Mouse (Mus musculus) midbrain, embryonic 12.5 days (tissue): Measurements from ENCODE around the gene Rpl6. TPM values are rescaled to one million over a fixed set of nuclear protein-coding genes. Genes with fewer than 3 reads are reported as not detected.

Experiments used
- ATAC-seq: fragments of 200-750 bp; cut with Nextera tagmentation; 2 replicates; pipeline ENCODE4 v1.8.0; 2017; ENCODE audit warnings: low read depth, moderate TSS enrichment, moderate library complexity; ENCODE audit not compliant: low FRiP score
- H3K27ac ChIP-seq: fragments of 300-500 bp; sonication (generic); replicated peaks from 2 replicates; pipeline ENCODE4 v1.5.1; 2016; ENCODE audit warnings: mild to moderate bottlenecking
- H3K27me3 ChIP-seq: fragments of 300-500 bp; sonication (generic); 2 replicates; pipeline ENCODE4 v1.6.1; 2016; ENCODE audit warnings: mild to moderate bottlenecking
- H3K36me3 ChIP-seq: fragments of 300-500 bp; sonication (generic); 2 replicates; pipeline ENCODE4 v1.6.1; 2016
- H3K4me1 ChIP-seq: fragments of 300-500 bp; sonication (generic); 2 replicates; pipeline ENCODE4 v1.6.1; 2016
- H3K4me2 ChIP-seq: fragments of 300-500 bp; sonication (generic); replicated peaks from 2 replicates; pipeline ENCODE4 v1.6.1; 2016; ENCODE audit warnings: mild to moderate bottlenecking, moderate library complexity
- H3K4me3 ChIP-seq: fragments of 300-500 bp; sonication (generic); 2 replicates; pipeline ENCODE4 v1.5.1; 2016; ENCODE audit warnings: mild to moderate bottlenecking
- H3K9ac ChIP-seq: fragments of 300-500 bp; sonication (generic); replicated peaks from 2 replicates; pipeline ENCODE4 v1.6.1; 2016; ENCODE audit warnings: mild to moderate bottlenecking, moderate library complexity
- H3K9me3 ChIP-seq: fragments of 300-500 bp; sonication (generic); 2 replicates; pipeline ENCODE4 v1.6.1; 2016; ENCODE audit warnings: mild to moderate bottlenecking
- WGBS: fragments of 180-500 bp; shearing (Covaris S2); methylation state at CpG from one replicate; pipeline ENCODE4 v1.1.7; 2016; 5-methylcytosine and 5-hydroxymethylcytosine counted together
- polyA plus RNA-seq: library from polyadenylated mRNA; unstranded; fragments of >200 nt; fragmentation: Nextera tagmentation; extraction: Ambion mirVana; gene quantifications from 2 replicates; pipeline ENCODE4 v1.2.1, GENCODE M21; 2016

Gene Rpl6
- polyA plus RNA-seq, 1 experiment from 2014 or later = 502 TPM

DNA sequence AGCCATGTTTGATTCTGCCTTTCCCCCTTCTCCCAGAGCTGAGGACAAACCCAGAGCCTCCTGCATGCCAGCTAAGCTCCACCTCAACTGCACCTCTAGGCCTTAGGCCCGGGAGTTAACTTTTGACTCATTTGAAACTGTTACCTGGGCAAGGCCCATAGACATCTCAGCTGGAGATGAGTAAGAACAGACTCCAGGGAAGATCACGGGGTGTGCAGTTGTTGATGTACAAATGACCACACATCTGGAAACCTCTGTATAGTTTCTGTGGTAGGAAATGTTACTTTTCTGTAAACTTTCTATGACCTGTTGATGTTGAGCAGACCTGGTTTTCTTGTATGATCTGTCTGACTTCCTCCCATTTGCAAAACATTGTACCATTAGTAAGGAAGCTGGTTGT, 24.9 kb downstream of the Rpl6 start:
- Histone ChIP-seq H3K4me3 (no peak overlapping the region), H3K4me1 (no peaks in the 10 kb centered on the region), H3K27me3 (no peaks in the 10 kb centered on the region), H3K4me2 (no peak overlapping the region), H3K9ac (no peak overlapping the region), H3K36me3 (0 out of 2 replicates have a peak, but pooled peaks cover 3% of the 10 kb centered on the region), H3K27ac (no peak overlapping the region), H3K9me3 (no peaks in the 10 kb centered on the region)
- ATAC-seq = no peak
- WGBS = 97% methylated on average over 2 of the region's 2 CpGs

DNA sequence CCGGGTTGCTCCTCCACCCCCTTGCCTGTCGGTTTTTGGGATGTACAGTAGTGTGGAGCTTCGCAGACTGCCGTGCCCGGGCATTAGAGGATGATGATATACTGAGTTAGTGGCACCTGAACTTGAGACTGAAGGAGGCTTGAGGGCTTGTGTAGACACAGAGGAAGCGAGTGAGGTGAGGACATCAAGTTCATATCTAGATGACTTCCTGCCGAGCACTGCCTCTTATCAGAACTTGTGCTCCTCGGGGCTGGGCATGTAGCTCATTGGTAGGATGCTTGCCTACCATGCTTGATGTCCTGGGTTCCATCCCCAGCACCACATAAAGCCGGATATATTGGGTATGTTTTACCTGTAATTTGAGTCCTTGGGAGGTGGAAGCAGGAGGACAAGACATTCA, 26.5 kb downstream of the Rpl6 start:
- WGBS = 93% methylated on average over 9 of the region's 9 CpGs

DNA sequence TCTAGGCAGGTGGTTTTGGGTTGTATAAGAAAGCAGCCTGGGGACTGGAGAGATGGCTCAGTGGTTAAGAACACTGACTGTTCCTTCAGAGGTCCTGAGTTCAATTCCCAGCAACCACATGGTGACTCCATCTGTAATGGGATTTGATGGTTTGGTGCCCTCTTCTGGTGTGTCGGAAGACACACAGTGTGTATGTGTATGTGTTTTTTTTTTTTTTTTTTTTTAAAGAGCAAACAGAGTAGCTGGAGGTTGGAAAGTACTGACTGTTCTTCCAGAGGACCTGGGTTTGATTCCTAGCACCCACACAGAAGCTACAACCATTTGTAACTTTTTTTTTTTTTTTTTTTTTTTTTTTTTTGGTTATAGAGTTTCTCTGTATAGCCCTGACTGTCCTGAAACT, 28.5 kb downstream of the Rpl6 start:
- Histone ChIP-seq H3K9ac (no peak overlapping the region), H3K4me2 (no peak overlapping the region), H3K27me3 (no peaks in the 10 kb centered on the region), H3K4me3 (no peak overlapping the region), H3K9me3 (no peaks in the 10 kb centered on the region), H3K4me1 (no peaks in the 10 kb centered on the region), H3K36me3 (0 out of 2 replicates have a peak, but pooled peaks cover 3% of the 10 kb centered on the region), H3K27ac (no peak overlapping the region)
- ATAC-seq = no peak
- WGBS = 100% methylated on average over 1 of the region's 1 CpGs

More for the DNA sequence above, 26.5 kb downstream of the Rpl6 start:
- ATAC-seq = no peak
- no peaks in the 10 kb centered on the region for H3K4me1 ChIP-seq
- no peak overlapping the region for H3K9ac ChIP-seq
- no peak overlapping the region for H3K4me2 ChIP-seq
- H3K4me3 ChIP-seq = no peak overlapping the region
- H3K27me3 ChIP-seq = no peaks in the 10 kb centered on the region
- H3K9me3 ChIP-seq = no peaks in the 10 kb centered on the region
- no peak overlapping the region for H3K27ac ChIP-seq
- H3K36me3 ChIP-seq = 0 out of 2 replicates have a peak, but pooled peaks cover 3% of the 10 kb centered on the region

DNA sequence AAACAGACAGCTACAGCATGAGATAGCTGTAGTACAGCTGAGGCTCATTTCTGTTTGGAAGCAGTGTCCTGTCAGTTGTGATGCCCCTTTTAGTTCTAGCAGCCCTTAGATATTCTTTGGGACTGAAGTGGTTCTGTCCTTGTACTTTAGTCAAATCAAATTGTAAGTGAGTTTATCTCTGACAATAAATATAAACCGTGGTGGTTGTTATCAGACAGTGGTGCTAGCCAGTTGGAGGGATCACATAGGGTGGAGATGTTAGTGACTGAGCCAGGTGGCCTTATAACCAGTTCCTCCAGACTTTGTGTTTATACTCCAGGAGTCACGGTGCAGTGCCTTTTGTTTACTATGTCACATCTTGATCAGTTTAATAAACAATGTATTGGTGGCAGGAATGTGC, 29.4 kb downstream of the Rpl6 start:
- H3K9me3 ChIP-seq = no peaks in the 10 kb centered on the region
- ATAC-seq = no peak
- H3K27ac ChIP-seq = no peak overlapping the region
- WGBS = 96% methylated on average over 2 of the region's 2 CpGs
- H3K9ac ChIP-seq = no peak overlapping the region
- H3K4me1 ChIP-seq = no peaks in the 10 kb centered on the region
- no peak overlapping the region for H3K4me3 ChIP-seq
- no peaks in the 10 kb centered on the region for H3K27me3 ChIP-seq
- no peak overlapping the region for H3K4me2 ChIP-seq
- 0 out of 2 replicates have a peak, but pooled peaks cover 3% of the 10 kb centered on the region for H3K36me3 ChIP-seq

GRCm38 (mm10) chr5:121236171-121236570, 31.9 kb downstream of the Rpl6 start:
- ATAC-seq = no peak
- no peak overlapping the region for H3K4me3 ChIP-seq
- H3K27me3 ChIP-seq = no peaks in the 10 kb centered on the region
- no peak overlapping the region for H3K4me2 ChIP-seq
- H3K9me3 ChIP-seq = no peaks in the 10 kb centered on the region
- 90% methylated on average over 5 of the region's 5 CpGs for WGBS
- H3K4me1 ChIP-seq = no peaks in the 10 kb centered on the region
- no peak overlapping the region for H3K9ac ChIP-seq
- H3K27ac ChIP-seq = no peak overlapping the region
- H3K36me3 ChIP-seq = 0 out of 2 replicates have a peak, but pooled peaks cover 3% of the 10 kb centered on the region

DNA sequence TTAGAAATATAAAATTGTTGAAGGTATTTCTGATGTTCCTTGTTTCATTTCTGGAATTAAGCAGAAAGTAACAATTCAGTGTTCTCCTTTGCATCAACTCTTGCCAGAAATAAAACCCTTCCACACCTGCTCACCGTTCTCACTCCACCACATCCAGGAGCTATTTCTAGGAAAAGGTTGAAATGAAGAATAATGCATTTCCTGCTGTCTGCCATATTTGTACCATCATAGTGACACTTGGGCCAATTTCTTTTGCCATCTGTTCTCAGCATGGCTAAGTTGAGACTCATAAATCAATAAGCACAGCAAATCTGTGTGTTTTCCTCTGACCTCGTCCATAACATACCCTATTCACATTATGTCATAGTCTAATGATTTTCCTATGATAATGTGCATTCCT, 33.9 kb downstream of the Rpl6 start:
- H3K4me1 ChIP-seq = no peaks in the 10 kb centered on the region
- WGBS = 93% methylated on average over 2 of the region's 2 CpGs
- H3K36me3 ChIP-seq = 0 out of 2 replicates have a peak, but pooled peaks cover 2% of the 10 kb centered on the region
- no peak for ATAC-seq
- H3K4me2 ChIP-seq = no peak overlapping the region
- H3K9ac ChIP-seq = no peak overlapping the region
- no peaks in the 10 kb centered on the region for H3K9me3 ChIP-seq
- H3K27me3 ChIP-seq = no peaks in the 10 kb centered on the region
- H3K4me3 ChIP-seq = no peak overlapping the region
- no peak overlapping the region for H3K27ac ChIP-seq

GRCm38 (mm10) chr5:121239846-121240245, 35.6 kb downstream of the Rpl6 start:
- Histone ChIP-seq H3K36me3 (no peaks in the 10 kb centered on the region), H3K27ac (no peak overlapping the region), H3K4me3 (no peak overlapping the region), H3K27me3 (no peaks in the 10 kb centered on the region), H3K4me1 (no peaks in the 10 kb centered on the region), H3K4me2 (no peak overlapping the region), H3K9ac (no peak overlapping the region), H3K9me3 (no peaks in the 10 kb centered on the region)
- ATAC-seq = no peak
- 87% methylated on average over 5 of the region's 5 CpGs for WGBS

GRCm38 (mm10) chr5:121241182-121241581, 36.9 kb downstream of the Rpl6 start:
- no peak overlapping the region for H3K4me2 ChIP-seq
- ATAC-seq = no peak
- H3K27ac ChIP-seq = no peak overlapping the region
- no peaks in the 10 kb centered on the region for H3K27me3 ChIP-seq
- H3K36me3 ChIP-seq = no peaks in the 10 kb centered on the region
- H3K9ac ChIP-seq = no peak overlapping the region
- peaks cover 2% of the 10 kb centered on the region; the same call in 1 of the 2 replicates for H3K4me1 ChIP-seq
- no peak overlapping the region for H3K4me3 ChIP-seq
- no peaks in the 10 kb centered on the region for H3K9me3 ChIP-seq

DNA sequence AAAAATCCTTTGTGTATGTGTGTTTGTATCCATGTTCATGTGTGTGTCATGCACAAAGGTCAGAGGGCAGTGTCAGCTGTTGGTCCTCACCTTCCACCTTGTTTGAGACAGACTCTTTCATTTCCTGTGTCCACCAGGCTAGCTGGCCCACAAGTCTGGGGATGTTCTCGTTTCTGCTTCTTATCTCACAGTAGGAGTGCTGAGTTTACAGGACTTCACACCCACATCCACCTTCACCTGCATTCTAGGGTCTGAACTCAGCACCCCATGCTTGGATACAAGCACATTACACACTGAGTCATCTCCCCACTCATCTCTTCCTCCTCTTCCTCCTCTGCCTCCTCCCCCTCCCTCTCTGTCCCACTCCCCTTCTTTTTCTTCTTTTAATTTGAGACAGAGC, 38.0 kb downstream of the Rpl6 start:
- H3K4me3 ChIP-seq = no peak overlapping the region
- no peak overlapping the region for H3K9ac ChIP-seq
- no peak overlapping the region for H3K4me2 ChIP-seq
- H3K4me1 ChIP-seq = peaks cover 2% of the 10 kb centered on the region; the same call in 1 of the 2 replicates
- H3K36me3 ChIP-seq = no peaks in the 10 kb centered on the region
- ATAC-seq = no peak
- H3K9me3 ChIP-seq = no peaks in the 10 kb centered on the region
- no peak overlapping the region for H3K27ac ChIP-seq
- WGBS = 74% methylated on average over 1 of the region's 1 CpGs
- no peaks in the 10 kb centered on the region for H3K27me3 ChIP-seq

GRCm38 (mm10) chr5:121242701-121243100, 38.4 kb downstream of the Rpl6 start:
- no peak for ATAC-seq

GRCm38 (mm10) chr5:121243676-121244364, 39.5 kb downstream of the Rpl6 start:
- WGBS = 95% methylated on average over 1 of the region's 1 CpGs

More at GRCm38 (mm10) chr5:121242701-121243100, 38.4 kb downstream of the Rpl6 start:
- 100% methylated on average over 1 of the region's 1 CpGs for WGBS
- Histone ChIP-seq H3K4me1 (peaks cover 2% of the 10 kb centered on the region; the same call in 1 of the 2 replicates), H3K27ac (no peak overlapping the region), H3K36me3 (no peaks in the 10 kb centered on the region), H3K4me2 (no peak overlapping the region), H3K4me3 (no peak overlapping the region), H3K9me3 (no peaks in the 10 kb centered on the region), H3K9ac (no peak overlapping the region), H3K27me3 (no peaks in the 10 kb centered on the region)

GRCm38 (mm10) chr5:121244365-121244731, 40.1 kb downstream of the Rpl6 start:
- H3K9ac ChIP-seq = no peak overlapping the region
- no peaks in the 10 kb centered on the region for H3K36me3 ChIP-seq
- peaks cover 2% of the 10 kb centered on the region; the same call in 1 of the 2 replicates for H3K4me1 ChIP-seq
- ATAC-seq = no peak
- H3K27me3 ChIP-seq = no peaks in the 10 kb centered on the region
- no peak overlapping the region for H3K4me3 ChIP-seq
- no peak overlapping the region for H3K27ac ChIP-seq
- no peaks in the 10 kb centered on the region for H3K9me3 ChIP-seq
- WGBS = 94% methylated on average over 5 of the region's 5 CpGs
- H3K4me2 ChIP-seq = no peak overlapping the region

More at GRCm38 (mm10) chr5:121243676-121244364, 39.5 kb downstream of the Rpl6 start:
- Histone ChIP-seq H3K36me3 (no peaks in the 10 kb centered on the region), H3K4me3 (no peak overlapping the region), H3K4me1 (peaks cover 2% of the 10 kb centered on the region; the same call in 1 of the 2 replicates), H3K27ac (no peak overlapping the region), H3K9me3 (no peaks in the 10 kb centered on the region), H3K9ac (no peak overlapping the region), H3K4me2 (no peak overlapping the region), H3K27me3 (no peaks in the 10 kb centered on the region)
- ATAC-seq = no peak
